Mouse (Mus musculus) heart, adult 8-10 months (tissue): ENCODE measurements around the gene Rps29. TPM values are rescaled to one million over a fixed set of nuclear protein-coding genes. Genes with fewer than 3 reads are reported as not detected.

Experiments used
- DNase-seq: peaks from one replicate; pipeline ENCODE4 v3.0.0; 2022; ENCODE audit warnings: low spot score
- total RNA-seq, 4 experiments: library from RNA; stranded (reverse); gene quantifications; 2 replicates each; pipeline ENCODE4 v1.2.4; 2022

Rps29 gene
- total RNA-seq, result 1,000 to 10,000 TPM; 1,252 to 1,700 (median 1,462) TPM

DNA sequence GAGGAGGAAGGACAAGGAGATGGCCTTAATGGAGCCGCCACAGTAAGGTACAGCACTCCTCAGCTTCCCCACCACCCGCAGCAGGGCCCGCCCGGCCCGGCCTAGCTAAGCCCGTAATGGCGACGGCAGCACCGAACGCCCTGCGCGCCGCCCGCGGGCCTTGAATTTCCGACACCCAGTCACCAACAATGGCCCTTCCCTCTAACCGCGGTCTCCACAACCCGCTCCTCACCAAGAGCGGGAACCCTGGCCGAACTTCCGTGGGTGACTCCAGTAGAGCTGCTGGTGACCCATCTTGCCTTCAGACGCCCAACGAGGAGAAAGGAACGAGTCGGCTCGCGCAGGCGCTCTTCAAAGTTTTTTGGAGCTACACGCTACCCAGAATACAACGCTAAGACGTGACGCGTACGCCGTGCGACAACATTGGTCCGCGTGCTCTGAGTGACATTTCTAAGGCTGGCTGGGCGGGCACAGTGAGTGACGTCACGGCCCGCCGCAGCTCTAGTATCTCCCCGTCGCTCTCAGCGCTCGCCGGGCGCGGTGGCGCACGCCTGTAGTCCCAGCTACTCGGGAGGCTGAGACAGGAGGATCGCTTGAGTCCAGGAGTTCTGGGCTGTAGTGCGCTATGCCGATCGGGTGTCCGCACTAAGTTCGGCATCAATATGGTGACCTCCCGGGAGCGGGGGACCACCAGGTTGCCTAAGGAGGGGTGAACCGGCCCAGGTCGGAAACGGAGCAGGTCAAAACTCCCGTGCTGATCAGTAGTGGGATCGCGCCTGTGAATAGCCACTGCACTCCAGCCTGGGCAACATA lies at the start of gene Rps29:
TSS of gene Rps29 (minus strand) at position 422 of the 813 bp plus-strand sequence.
- DNase-seq, result peak; percentile 97

- DNase-seq, result no peak
Observed at GRCm38 (mm10) chr12:69208520-69208919, 49.5 kb upstream of the Rps29 start.

GRCm38 (mm10) chr12:69207926-69208325 lies 48.9 kb upstream of the Rps29 start:
- DNase-seq, result no peak

GRCm38 (mm10) chr12:69207396-69207795 lies 48.4 kb upstream of the Rps29 start:
- no peak for DNase-seq

DNA sequence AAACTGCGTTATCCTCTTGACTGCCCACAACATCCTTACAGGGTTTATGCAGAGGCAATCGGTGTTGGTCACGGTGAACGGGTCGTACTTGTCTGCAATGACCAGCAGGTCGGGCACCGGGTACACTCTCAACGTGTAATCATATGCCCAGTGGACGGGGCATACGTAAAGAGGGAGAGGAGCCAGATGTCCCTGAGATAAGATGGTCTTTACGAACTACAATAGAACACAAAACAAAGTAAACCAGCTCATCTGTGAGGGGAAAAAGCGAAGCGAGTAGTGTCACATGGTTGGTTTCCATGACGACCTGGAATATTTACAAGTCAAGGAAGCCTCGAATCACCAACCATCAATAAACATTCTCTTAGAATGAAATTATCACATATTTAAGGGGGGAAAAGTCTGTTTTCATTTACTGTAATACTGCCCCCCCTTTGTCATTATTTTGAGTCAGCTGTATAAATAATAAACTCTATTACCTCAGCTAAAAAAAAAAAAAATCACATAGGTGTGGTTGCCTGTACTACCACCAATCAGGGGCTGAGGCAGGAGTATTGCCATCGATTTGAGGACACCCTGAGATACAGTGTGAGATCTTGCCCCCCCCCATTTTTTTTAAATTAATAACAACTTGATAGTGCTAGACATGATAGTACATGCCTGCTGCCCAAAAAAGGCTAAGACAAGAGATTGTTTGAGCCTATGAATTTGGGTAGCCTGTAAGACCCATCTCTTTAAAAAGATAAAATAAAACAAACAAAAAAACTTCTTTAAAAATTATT lies 45.3 kb upstream of the Rps29 start, which contains the start of gene Gm49384:
TSS of gene Gm49384 (minus strand) at position 216 of the 782 bp plus-strand sequence.
- DNase-seq, result no peak

DNA sequence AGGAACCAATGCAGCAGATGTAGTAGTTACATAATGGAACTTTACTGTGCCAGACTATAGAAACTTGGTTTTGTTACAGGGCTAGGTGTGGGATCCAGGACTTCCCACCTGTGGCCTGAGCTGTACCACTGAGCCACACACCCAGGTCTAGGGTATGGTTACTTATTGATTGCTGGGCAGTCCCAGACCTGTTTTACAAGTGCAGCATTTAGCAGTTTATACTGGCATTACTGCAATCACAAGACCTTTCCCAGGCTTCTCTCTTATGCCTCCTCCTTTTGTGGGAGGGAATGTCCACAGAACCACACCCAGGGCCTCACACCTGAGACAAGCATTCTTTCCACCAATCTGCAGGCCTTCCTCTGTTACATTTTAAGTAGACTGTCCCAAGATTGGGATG lies 40.0 kb upstream of the Rps29 start:
- DNase-seq, result no peak

GRCm38 (mm10) chr12:69198164-69198535 lies 39.2 kb upstream of the Rps29 start, which contains the start of gene Dnaaf2:
Gene Dnaaf2, minus strand, starts transcription at chr12:69198429.
- DNase-seq, result peak; percentile 41

DNA sequence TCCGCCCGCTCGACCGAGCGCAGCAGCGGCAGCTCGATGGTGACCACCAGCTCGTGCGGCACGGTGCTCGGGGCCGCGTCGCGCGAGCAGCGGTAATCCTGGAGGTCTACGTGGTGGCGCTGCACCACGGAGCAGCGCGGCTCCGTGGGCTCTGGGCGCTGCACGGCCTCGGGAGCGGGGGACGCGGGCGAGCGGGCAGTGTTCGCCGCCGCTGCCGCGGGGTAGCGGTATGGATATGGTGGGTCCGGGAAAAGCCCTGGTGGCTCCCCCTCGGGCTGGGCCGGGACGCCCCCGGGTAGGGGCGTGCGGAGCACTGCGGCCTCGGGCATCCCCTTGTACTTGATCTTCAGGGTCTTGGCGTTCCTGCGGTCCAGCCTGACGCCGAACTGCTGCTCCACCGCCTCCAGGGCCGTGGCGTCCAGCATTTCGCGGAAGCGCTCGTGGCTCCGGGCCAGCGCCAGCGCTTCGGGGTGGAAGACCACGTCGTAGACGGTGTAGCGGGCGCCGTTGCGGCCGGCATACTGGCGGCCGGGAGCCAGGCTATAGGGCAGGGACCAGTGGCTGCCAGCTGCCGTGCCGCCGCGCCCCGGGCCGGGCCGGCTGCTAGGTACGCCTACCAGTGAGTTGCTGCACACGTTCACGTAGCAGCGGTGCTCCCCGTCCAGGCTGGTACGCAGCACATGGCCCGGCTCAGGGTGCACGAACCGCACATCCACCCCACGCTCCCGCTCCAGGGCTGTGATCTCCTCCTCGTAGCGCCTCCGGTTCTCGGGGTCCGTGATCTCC lies 38.6 kb upstream of the Rps29 start:
- DNase-seq, result peak; percentile 50

GRCm38 (mm10) chr12:69196444-69197377 lies 37.7 kb upstream of the Rps29 start, which contains the start of gene Gm49383:
Gene Gm49383, minus strand, starts transcription at chr12:69197104.
- peak; percentile 60 for DNase-seq

- no peak for DNase-seq
Observed at GRCm38 (mm10) chr12:69192637-69193036, 33.7 kb upstream of the Rps29 start.

DNA sequence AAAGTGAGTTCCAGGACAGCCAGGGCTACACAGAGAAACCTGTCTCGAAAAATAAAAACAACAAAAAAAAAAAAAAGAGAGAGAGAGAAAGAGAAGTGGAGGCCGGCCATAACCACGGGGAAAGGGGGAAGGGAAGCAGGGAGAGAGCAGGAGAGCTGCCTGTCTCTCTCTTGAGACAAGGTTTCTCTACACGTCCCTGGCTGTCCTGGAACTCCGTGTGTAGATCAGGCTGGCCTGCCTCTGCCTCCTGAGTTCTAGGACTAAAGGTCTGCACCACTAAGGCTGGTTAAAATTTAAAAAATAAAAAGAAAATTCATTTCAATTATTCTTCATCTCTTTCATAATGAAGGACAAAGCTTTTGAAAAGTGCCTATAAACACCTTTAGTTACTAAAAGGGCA lies 32.4 kb upstream of the Rps29 start:
- DNase-seq, result no peak

- no peak for DNase-seq
Observed at GRCm38 (mm10) chr12:69190522-69190921, 31.5 kb upstream of the Rps29 start.

GRCm38 (mm10) chr12:69190074-69190473 lies 31.1 kb upstream of the Rps29 start:
- no peak for DNase-seq

- no peak for DNase-seq
Observed at GRCm38 (mm10) chr12:69186811-69187471, 28.0 kb upstream of the Rps29 start.

- no peak for DNase-seq
Observed at GRCm38 (mm10) chr12:69185371-69185770, 26.4 kb upstream of the Rps29 start.

DNA sequence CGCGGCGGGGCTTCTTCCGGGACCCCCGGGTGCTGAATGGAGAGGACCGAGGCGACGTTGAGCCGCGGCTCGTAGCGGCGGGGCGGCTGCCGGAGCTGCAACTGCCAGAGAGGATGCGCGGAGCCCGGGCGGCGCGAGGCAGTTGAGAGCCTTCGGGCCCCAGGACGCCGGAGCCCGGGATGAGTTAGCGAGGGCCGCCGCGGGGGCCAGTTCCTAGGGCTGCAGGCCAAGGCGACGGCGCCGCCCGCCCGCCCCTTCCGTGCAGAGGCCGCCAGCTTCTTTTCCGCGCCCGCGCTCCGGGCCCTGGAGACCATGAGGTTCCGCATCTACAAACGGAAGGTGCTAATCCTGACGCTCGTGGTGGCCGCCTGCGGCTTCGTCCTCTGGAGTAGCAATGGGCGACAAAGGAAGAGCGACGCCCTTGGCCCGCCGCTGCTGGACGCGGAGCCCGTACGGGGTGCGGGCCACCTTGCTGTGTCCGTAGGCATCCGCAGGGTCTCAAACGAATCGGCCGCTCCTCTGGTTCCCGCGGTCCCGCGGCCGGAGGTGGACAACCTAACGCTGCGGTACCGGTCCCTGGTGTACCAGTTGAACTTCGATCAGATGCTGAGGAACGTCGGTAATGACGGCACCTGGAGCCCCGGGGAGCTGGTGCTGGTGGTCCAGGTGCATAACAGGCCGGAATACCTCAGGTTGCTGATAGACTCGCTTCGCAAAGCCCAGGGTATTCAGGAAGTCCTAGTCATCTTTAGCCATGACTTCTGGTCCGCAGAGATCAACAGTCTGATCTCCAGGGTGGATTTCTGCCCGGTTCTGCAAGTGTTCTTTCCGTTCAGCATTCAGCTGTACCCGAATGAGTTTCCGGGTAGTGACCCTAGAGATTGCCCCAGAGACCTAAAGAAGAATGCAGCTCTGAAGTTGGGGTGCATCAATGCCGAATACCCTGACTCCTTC lies 25.6 kb upstream of the Rps29 start:
- peak; percentile 50 for DNase-seq

- peak; percentile 97 for DNase-seq
Observed at GRCm38 (mm10) chr12:69183583-69184308, 24.8 kb upstream of the Rps29 start, which contains the start of the genes Rpl36al and Mgat2. Gene Rpl36al, minus strand, starts transcription at chr12:69184083. Gene Mgat2, plus strand, starts transcription at chr12:69184157.

GRCm38 (mm10) chr12:69181800-69182199 lies 22.8 kb upstream of the Rps29 start:
- DNase-seq, result no peak
